Mouse (Mus musculus): ENCODE data around the gene Vmn2r45.
"Not testable (repeated sequence)": the region's sequence is repeated elsewhere in the genome, so short reads cannot be mapped to it uniquely, and the experiment has no call there.

Vmn2r45 gene

GRCm38 (mm10) chr7:8488975-8489374, at the start of gene Vmn2r45:
Gene Vmn2r45, minus strand, starts transcription at chr7:8489075.
- DNase-seq (ENCODE audit: low spot score) = not testable (repeated sequence)

Data from lung, postnatal 25 days (tissue).